Mouse (Mus musculus): ENCODE data around the gene Olfr794. TPM values are rescaled to one million over a fixed set of nuclear protein-coding genes. Genes with fewer than 3 reads are reported as not detected.

Gene Olfr794
- not detected in 2 replicates for polyA plus RNA-seq (2015; fragmentation: Nextera tagmentation; extraction: Ambion mirVana)

GRCm38 (mm10) chr10:129567355-129567754, at the start of gene Olfr794:
Gene Olfr794 (plus strand): TSS chr10:129567655.
- no peak within 1 kb of the TSS for H3K4me3 ChIP-seq
- no peak within 1 kb of the TSS for H3K4me2 ChIP-seq
- no peak within 1 kb of the TSS for H3K27ac ChIP-seq
- H3K36me3 ChIP-seq (replicated peaks) = no peaks in the 10 kb centered on the region
- H3K4me1 ChIP-seq = no peaks in the 10 kb centered on the region
- H3K9ac ChIP-seq = no peak within 1 kb of the TSS
- no peak for ATAC-seq (replicated peaks)
- 70% methylated on average over 2 of the region's 2 CpGs for WGBS
- H3K9me3 ChIP-seq = no peaks in the 10 kb centered on the region
- no peaks in the 10 kb centered on the region for H3K27me3 ChIP-seq (replicated peaks)

GRCm38 (mm10) chr10:129521492-129521891, 46.0 kb upstream of the Olfr794 start, which contains the start of gene Olfr791:
Gene Olfr791 (plus strand): TSS chr10:129521792.
- H3K27ac ChIP-seq = no peak within 1 kb of the TSS
- H3K4me1 ChIP-seq = no peaks in the 10 kb centered on the region
- no peak for ATAC-seq (replicated peaks)
- no peak within 1 kb of the TSS for H3K4me3 ChIP-seq
- H3K4me2 ChIP-seq = no peak within 1 kb of the TSS
- no peaks in the 10 kb centered on the region for H3K36me3 ChIP-seq (replicated peaks)
- H3K27me3 ChIP-seq (replicated peaks) = no peaks in the 10 kb centered on the region
- WGBS = 77% methylated on average over 3 of the region's 3 CpGs
- H3K9ac ChIP-seq = no peak within 1 kb of the TSS
- no peaks in the 10 kb centered on the region for H3K9me3 ChIP-seq

GRCm38 (mm10) chr10:129538862-129539261, 28.6 kb upstream of the Olfr794 start, which contains the start of gene Olfr792:
Gene Olfr792 (plus strand): TSS chr10:129539162.
- no peaks in the 10 kb centered on the region for H3K4me1 ChIP-seq
- 72% methylated on average over 1 of the region's 1 CpGs for WGBS
- no peaks in the 10 kb centered on the region for H3K9me3 ChIP-seq
- H3K9ac ChIP-seq = no peak within 1 kb of the TSS
- no peaks in the 10 kb centered on the region for H3K36me3 ChIP-seq (replicated peaks)
- H3K27me3 ChIP-seq (replicated peaks) = no peaks in the 10 kb centered on the region
- no peak within 1 kb of the TSS for H3K27ac ChIP-seq
- ATAC-seq (replicated peaks) = no peak
- H3K4me3 ChIP-seq = no peak within 1 kb of the TSS
- H3K4me2 ChIP-seq = no peak within 1 kb of the TSS

- Histone ChIP-seq H3K4me1 (no peaks in the 10 kb centered on the region), H3K4me3 (no peak overlapping the region), H3K27me3 (replicated peaks) (no peaks in the 10 kb centered on the region), H3K4me2 (no peak overlapping the region), H3K27ac (no peak overlapping the region), H3K9me3 (no peaks in the 10 kb centered on the region; the same call in 1 of the 2 replicates), H3K9ac (no peak overlapping the region), H3K36me3 (replicated peaks) (no peaks in the 10 kb centered on the region)
- ATAC-seq (replicated peaks) = no peak
- 63% methylated on average over 1 of the region's 1 CpGs for WGBS
These were observed 18.1 kb upstream of the Olfr794 start for GRCm38 (mm10) chr10:129549354-129549753.

- Histone ChIP-seq H3K4me3 (no peak overlapping the region), H3K36me3 (replicated peaks) (no peaks in the 10 kb centered on the region), H3K27me3 (replicated peaks) (no peaks in the 10 kb centered on the region), H3K9me3 (no peaks in the 10 kb centered on the region), H3K4me2 (no peak overlapping the region), H3K4me1 (no peaks in the 10 kb centered on the region), H3K9ac (no peak overlapping the region), H3K27ac (no peak overlapping the region)
- WGBS = 40% methylated on average over 1 of the region's 1 CpGs
- ATAC-seq (replicated peaks) = no peak
These were observed 9.6 kb downstream of the Olfr794 start for GRCm38 (mm10) chr10:129577066-129577465.

GRCm38 (mm10) chr10:129612470-129612869, 45.0 kb downstream of the Olfr794 start, which contains the start of gene Olfr796:
Gene Olfr796 (minus strand): TSS chr10:129612570.
- ATAC-seq (replicated peaks) = no peak
- no peaks in the 10 kb centered on the region for H3K9me3 ChIP-seq
- H3K4me1 ChIP-seq = no peaks in the 10 kb centered on the region
- no peak within 1 kb of the TSS for H3K9ac ChIP-seq
- H3K27ac ChIP-seq = no peak within 1 kb of the TSS
- WGBS = 97% methylated on average over 1 of the region's 1 CpGs
- H3K4me2 ChIP-seq = no peak within 1 kb of the TSS
- no peaks in the 10 kb centered on the region for H3K36me3 ChIP-seq (replicated peaks)
- no peak within 1 kb of the TSS for H3K4me3 ChIP-seq
- no peaks in the 10 kb centered on the region for H3K27me3 ChIP-seq (replicated peaks)

- H3K27me3 ChIP-seq (replicated peaks) = no peaks in the 10 kb centered on the region
- WGBS = 17% methylated on average over 1 of the region's 1 CpGs
- H3K4me3 ChIP-seq = no peak overlapping the region
These were observed 54.3 kb downstream of the Olfr794 start for GRCm38 (mm10) chr10:129621724-129622123.

More at GRCm38 (mm10) chr10:129621724-129622123, 54.3 kb downstream of the Olfr794 start:
- Histone ChIP-seq H3K36me3 (replicated peaks) (no peaks in the 10 kb centered on the region), H3K4me1 (no peaks in the 10 kb centered on the region), H3K27ac (no peak overlapping the region), H3K9ac (no peak overlapping the region), H3K9me3 (no peaks in the 10 kb centered on the region), H3K4me2 (no peak overlapping the region)
- no peak for ATAC-seq (replicated peaks)

Small RNA genes lying within 50 kb of the gene (microRNA-seq; reads per million reads assigned to microRNA genes)
- not detected for gene Gm23252

Other genes with a start within 250 kb of the Olfr794 start
- gene Olfr780, start 249.5 kb upstream of the Olfr794 start, polyA plus RNA-seq (2015; fragmentation: Nextera tagmentation; extraction: Ambion mirVana) = not detected in 2 replicates
- not detected in 2 replicates for gene Olfr781, start 238.8 kb upstream of the Olfr794 start, polyA plus RNA-seq (2015; fragmentation: Nextera tagmentation; extraction: Ambion mirVana)
- not detected in 2 replicates for gene Olfr782, start 218.8 kb upstream of the Olfr794 start, polyA plus RNA-seq (2015; fragmentation: Nextera tagmentation; extraction: Ambion mirVana)
- gene Olfr784, start 183.6 kb upstream of the Olfr794 start, polyA plus RNA-seq (2015; fragmentation: Nextera tagmentation; extraction: Ambion mirVana) = 0.09 TPM in 2 replicates
- gene Olfr785, start 162.2 kb upstream of the Olfr794 start, polyA plus RNA-seq (2015; fragmentation: Nextera tagmentation; extraction: Ambion mirVana) = not detected in 2 replicates
- not detected in 2 replicates for gene Olfr786, start 140.3 kb upstream of the Olfr794 start, polyA plus RNA-seq (2015; fragmentation: Nextera tagmentation; extraction: Ambion mirVana)
- not detected in 2 replicates for gene Olfr787, start 105.8 kb upstream of the Olfr794 start, polyA plus RNA-seq (2015; fragmentation: Nextera tagmentation; extraction: Ambion mirVana)
- gene Olfr788, start 96.7 kb upstream of the Olfr794 start, polyA plus RNA-seq (2015; fragmentation: Nextera tagmentation; extraction: Ambion mirVana) = not detected in 2 replicates
- not detected in 2 replicates for gene Olfr789, start 82.9 kb upstream of the Olfr794 start, polyA plus RNA-seq (2015; fragmentation: Nextera tagmentation; extraction: Ambion mirVana)
- not detected in 2 replicates for gene Olfr790, start 69.2 kb upstream of the Olfr794 start, polyA plus RNA-seq (2015; fragmentation: Nextera tagmentation; extraction: Ambion mirVana)
- not detected in 2 replicates for gene Olfr791, start 45.9 kb upstream of the Olfr794 start, polyA plus RNA-seq (2015; fragmentation: Nextera tagmentation; extraction: Ambion mirVana)
- not detected in 2 replicates for gene Olfr792, start 28.5 kb upstream of the Olfr794 start, polyA plus RNA-seq (2015; fragmentation: Nextera tagmentation; extraction: Ambion mirVana)
- not detected in 2 replicates for gene Olfr796, start 44.9 kb downstream of the Olfr794 start, polyA plus RNA-seq (2015; fragmentation: Nextera tagmentation; extraction: Ambion mirVana)
- gene Olfr798, start 60.3 kb downstream of the Olfr794 start, polyA plus RNA-seq (2015; fragmentation: Nextera tagmentation; extraction: Ambion mirVana) = not detected in 2 replicates
- not detected in 2 replicates for gene Olfr799, start 69.8 kb downstream of the Olfr794 start, polyA plus RNA-seq (2015; fragmentation: Nextera tagmentation; extraction: Ambion mirVana)
- gene Olfr800, start 90.0 kb downstream of the Olfr794 start, polyA plus RNA-seq (2015; fragmentation: Nextera tagmentation; extraction: Ambion mirVana) = not detected in 2 replicates
- gene Olfr801, start 106.2 kb downstream of the Olfr794 start, polyA plus RNA-seq (2015; fragmentation: Nextera tagmentation; extraction: Ambion mirVana) = not detected in 2 replicates
- gene Olfr802, start 120.5 kb downstream of the Olfr794 start, polyA plus RNA-seq (2015; fragmentation: Nextera tagmentation; extraction: Ambion mirVana) = 0.06 TPM in 2 replicates
- gene Olfr803, start 126.6 kb downstream of the Olfr794 start, polyA plus RNA-seq (2015; fragmentation: Nextera tagmentation; extraction: Ambion mirVana) = not detected in 2 replicates
- not detected in 2 replicates for gene Olfr804, start 135.6 kb downstream of the Olfr794 start, polyA plus RNA-seq (2015; fragmentation: Nextera tagmentation; extraction: Ambion mirVana)
- gene Olfr805, start 161.7 kb downstream of the Olfr794 start, polyA plus RNA-seq (2015; fragmentation: Nextera tagmentation; extraction: Ambion mirVana) = not detected in 2 replicates
- gene Olfr806, start 174.3 kb downstream of the Olfr794 start, polyA plus RNA-seq (2015; fragmentation: Nextera tagmentation; extraction: Ambion mirVana) = not detected in 2 replicates
- not detected in 2 replicates for gene Olfr807, start 190.1 kb downstream of the Olfr794 start, polyA plus RNA-seq (2015; fragmentation: Nextera tagmentation; extraction: Ambion mirVana)
- gene Olfr808, start 197.8 kb downstream of the Olfr794 start, polyA plus RNA-seq (2015; fragmentation: Nextera tagmentation; extraction: Ambion mirVana) = not detected in 2 replicates
- gene Olfr809, start 207.0 kb downstream of the Olfr794 start, polyA plus RNA-seq (2015; fragmentation: Nextera tagmentation; extraction: Ambion mirVana) = not detected in 2 replicates
- gene Olfr810, start 227.3 kb downstream of the Olfr794 start, polyA plus RNA-seq (2015; fragmentation: Nextera tagmentation; extraction: Ambion mirVana) = not detected in 2 replicates
- gene Olfr811, start 236.7 kb downstream of the Olfr794 start, polyA plus RNA-seq (2015; fragmentation: Nextera tagmentation; extraction: Ambion mirVana) = not detected in 2 replicates